Mouse (Mus musculus): Measurements from ENCODE around the gene Tbc1d2b.

Gene Tbc1d2b

DNA sequence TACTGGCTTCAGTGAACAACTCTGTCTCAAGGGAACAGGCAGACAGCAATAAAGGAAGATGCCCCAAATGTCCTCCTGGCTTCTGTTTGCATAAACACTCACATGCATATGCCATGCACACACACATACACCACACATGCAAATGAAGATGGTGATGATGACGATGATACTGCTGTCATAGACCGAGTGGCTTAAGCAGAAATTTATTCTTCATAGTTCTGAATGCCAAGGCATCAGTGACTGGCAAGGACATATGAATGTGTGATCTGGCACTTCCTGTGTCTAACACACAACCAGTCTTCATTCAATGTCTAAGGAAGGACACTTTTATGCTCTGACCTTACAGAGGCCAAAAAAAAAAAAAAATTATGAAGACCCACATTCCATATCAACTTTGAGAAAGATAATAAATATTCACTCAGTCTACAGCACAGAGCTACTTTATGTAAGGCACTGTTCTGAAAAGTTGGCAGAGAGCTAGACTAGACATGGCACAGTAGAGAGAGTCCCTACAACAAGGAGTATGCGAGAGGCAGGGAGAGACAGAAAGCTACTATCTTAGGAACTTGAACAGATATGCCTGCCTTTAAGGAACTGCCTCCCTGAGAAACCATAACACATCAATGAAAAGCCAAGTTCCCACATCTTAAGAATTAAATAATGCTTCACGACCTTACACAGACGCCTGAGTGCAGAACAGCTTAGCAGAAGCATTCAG lies 5.1 kb downstream of the Tbc1d2b start:
- DNase-seq (ENCODE audit: low spot score in 2 of 2): no peak

DNA sequence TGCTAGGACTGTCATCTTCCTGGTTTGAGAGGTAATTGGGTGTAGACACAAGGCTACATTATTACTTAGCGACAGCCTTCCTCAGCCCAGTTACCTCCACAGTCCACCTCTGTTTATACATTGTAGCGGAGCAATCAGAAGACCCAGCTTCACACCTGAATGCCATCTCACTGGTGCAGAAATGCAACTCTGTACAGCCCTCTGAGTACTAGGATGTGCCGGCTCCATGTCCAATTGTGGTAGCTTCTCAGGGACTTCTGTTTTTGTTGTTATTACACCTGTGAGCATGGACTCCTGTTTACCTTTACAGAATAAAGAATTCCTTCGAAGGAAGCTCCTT lies 7.3 kb downstream of the Tbc1d2b start:
- DNase-seq (ENCODE audit: low spot score in 2 of 2): no peak

GRCm38 (mm10) chr9:90262591-90263339 lies 7.8 kb downstream of the Tbc1d2b start:
- no peak for DNase-seq (ENCODE audit: low spot score in 2 of 2)

DNA sequence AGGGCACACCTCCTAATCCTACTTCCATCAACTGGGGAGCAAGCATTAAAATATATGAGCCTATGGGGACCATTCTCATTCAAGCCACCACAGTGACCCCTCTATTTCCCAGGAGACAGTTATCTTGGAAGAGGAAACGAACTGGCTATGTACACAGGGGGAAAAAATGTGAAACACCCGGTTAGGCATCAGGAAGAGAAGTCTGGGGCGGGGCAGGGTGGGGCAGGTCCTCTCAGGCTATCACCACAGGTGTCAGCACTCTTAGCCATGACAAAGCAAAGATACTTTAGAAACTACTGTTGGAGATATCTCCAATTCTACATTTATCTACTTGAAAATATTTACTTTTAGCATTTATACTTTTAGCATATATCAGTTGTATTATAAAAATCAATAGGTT lies 8.5 kb downstream of the Tbc1d2b start:
- DNase-seq (ENCODE audit: low spot score in 2 of 2): no peak

DNA sequence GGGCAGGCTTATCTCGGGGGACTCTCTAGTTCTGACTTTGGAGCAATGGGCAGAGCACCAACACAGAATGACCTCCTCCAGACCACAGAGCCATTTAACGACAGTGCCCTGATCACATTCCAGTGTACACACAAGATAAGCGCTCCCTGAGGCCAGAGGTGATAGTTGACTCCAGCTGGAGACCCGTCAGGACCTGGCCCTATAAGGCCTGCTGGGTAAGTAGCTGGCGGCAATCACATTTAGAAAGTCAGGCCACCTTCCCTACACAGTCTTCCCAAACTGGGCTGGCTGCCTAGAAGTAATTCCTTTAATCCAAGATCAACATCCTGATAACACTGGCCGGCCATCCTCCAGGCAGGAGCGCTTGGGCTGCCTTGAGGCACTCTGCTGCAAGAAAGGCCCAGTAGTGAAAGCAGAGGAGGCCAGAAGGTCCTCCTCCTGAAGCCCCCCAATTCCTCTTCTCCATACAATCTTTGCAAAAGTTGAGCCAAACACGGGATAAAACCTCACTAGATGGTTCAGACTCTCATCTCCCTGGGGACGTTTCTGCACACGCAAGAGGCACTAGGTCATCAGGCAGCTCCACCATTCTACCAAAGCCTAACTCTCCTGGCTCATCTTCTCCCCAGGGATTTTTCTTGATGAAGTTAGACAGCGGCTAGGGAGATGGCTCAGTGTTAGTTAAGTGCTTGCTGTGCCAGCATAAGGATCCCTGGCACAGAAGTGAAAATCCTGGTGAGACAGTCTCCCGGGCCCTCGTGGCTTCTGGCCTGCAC lies 9.8 kb downstream of the Tbc1d2b start:
- DNase-seq (ENCODE audit: low spot score in 2 of 2): no peak

DNA sequence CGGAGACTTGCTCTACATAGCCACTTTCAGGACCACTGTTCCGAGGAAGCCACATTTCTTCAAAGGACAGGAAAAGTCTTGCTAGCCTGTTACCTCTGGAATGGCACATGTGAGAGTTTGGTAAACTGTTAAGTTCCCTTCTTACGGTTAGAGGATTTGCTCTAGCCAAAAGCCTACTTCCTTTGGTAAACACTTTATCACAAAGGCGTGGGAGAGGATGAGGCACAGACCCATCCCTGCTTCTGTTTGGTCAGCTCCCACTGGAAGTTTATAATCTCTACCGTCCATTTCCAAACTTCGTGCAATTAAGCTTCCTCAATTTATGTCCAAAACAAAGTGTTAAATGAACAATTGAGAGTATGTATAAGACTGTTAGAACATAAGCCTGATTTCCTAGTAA lies 10.5 kb downstream of the Tbc1d2b start:
- DNase-seq (ENCODE audit: low spot score in 2 of 2): no peak

- peak in 1 of 2 experiments; percentile 34 for DNase-seq (ENCODE audit: low spot score in 2 of 2)
Observed at GRCm38 (mm10) chr9:90259400-90259950, 11.1 kb downstream of the Tbc1d2b start.

DNA sequence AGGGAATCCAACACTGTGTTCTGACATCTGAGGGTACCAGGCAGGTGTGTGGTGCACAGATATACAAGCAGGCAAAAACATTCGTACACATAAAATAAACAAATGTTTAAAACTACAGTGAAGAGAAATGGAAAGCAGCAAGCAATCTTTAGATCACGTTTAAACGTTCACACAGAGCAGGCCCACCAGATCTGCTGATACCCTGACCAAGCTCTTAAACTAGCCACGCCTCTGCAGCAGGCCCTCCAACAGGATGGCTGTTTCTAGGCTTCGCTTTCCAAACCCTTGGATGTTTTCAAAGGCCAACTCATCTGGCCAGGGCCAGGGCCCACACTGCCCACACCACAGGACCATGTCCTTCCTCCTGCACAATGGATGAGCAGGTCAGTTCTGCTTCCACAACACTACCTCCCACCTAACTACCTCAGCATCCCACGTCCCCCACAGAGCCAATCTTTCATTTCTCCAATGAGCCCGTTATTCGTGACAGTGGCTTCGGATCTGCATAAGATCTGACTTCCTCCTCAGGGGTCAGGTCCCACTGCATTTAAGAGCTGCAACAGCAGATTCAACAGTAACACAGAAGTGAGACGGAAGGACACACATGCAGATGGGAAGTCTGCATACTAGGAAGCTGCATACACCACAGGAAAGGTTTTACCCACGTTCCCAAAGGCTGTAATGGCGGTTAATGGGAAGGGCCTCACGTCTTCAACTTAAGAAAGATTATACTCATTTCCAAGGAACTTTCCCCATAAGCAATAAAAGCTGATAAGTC lies 12.7 kb downstream of the Tbc1d2b start:
- DNase-seq (ENCODE audit: low spot score in 2 of 2): no peak

DNA sequence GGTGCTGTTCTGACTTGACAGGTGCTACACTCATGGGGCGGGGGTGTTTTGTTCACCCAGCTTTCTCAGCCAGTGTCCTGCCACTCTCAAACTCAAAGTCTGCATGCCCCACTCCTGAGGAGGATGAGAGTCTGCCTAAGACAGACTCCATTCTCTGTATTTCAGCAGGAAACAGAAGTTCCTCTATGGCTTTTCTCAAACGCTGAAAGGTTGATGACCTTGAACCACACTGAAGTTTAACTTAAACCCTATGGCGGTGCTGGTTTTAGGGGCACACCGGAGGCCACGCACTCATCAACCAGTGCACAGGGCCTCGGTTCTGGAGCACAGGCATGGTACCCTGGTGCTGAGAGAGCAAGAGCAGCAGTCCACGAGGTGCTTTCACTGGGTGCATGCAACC lies 13.4 kb downstream of the Tbc1d2b start:
- DNase-seq (ENCODE audit: low spot score in 2 of 2): no peak

DNA sequence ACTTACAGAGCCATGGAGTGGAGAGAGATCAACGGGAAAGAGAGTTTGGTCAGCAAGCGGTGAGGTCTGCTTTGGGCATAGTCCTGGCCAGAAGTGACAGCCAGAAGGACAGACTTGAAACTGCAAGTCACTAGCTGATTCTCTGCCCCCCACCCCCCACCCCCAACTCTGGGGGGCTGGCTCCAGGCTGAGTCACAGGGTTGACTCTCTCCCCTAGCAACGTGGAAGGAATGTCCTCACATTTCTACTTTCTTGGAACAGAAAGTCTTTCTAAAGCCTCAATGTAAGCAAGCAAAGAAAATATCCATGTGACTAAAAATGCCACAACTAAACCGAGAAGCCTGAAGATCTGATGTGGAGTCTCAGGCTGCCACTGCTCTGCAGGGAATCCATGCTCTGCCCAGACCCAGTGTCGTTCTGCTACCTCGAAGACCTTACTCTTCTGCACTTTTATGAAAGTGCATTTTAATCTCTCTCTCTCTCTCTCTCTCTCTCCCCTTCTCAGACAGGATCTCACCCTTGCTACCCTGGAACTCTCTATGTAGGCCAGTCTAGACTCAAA lies 14.7 kb downstream of the Tbc1d2b start:
- no peak for DNase-seq (ENCODE audit: low spot score in 2 of 2)

- no peak for DNase-seq (ENCODE audit: low spot score in 2 of 2)
Observed at GRCm38 (mm10) chr9:90253181-90253580, 17.4 kb downstream of the Tbc1d2b start.

GRCm38 (mm10) chr9:90250964-90251750 lies 19.4 kb downstream of the Tbc1d2b start:
- no peak for DNase-seq (ENCODE audit: low spot score in 2 of 2)

- peak; percentile 38 to 70 for DNase-seq (ENCODE audit: low spot score in 2 of 2)
Observed at GRCm38 (mm10) chr9:90250141-90250775, 20.3 kb downstream of the Tbc1d2b start.

DNA sequence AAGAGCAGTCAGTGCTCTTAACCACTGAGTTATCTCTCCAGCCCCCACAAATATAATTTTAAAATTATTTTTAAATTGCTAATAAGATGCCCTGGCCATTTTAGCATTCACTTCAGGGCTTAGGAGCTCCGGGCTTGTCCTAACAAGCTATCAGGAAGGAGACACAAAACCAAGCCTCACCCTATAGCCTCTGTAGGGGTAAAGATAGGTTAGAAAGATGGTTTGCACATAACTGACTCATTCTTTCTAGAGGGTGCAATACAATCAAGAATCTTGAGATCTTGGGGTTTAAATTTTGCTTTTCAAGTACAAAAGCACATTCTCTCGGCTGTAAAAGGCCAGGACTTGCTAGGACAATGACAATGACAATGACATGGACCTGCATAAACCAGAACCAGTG lies 21.6 kb downstream of the Tbc1d2b start:
- no peak for DNase-seq (ENCODE audit: low spot score in 2 of 2)

GRCm38 (mm10) chr9:90248326-90248725 lies 22.3 kb downstream of the Tbc1d2b start:
- no peak for DNase-seq (ENCODE audit: low spot score in 2 of 2)

DNA sequence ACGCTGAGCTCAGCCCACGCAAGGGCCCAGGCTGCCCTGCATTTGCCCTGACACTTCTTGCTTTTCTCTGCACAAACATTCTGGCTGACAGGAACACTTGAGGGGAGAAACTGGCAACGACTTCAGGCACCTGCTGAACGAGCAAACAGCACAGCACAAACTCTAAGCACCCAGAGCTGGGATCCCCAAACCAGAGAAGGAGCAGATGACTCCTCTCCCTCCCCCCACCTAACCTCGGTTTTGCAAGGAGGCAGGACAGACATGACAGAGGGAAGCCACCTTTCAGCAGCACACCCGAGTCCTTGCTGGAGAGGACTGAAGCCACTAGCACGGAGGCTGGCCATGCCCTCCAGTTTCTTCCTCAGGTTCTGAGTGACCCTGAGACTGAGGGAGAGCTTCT lies 23.3 kb downstream of the Tbc1d2b start:
- no peak for DNase-seq (ENCODE audit: low spot score in 2 of 2)

DNA sequence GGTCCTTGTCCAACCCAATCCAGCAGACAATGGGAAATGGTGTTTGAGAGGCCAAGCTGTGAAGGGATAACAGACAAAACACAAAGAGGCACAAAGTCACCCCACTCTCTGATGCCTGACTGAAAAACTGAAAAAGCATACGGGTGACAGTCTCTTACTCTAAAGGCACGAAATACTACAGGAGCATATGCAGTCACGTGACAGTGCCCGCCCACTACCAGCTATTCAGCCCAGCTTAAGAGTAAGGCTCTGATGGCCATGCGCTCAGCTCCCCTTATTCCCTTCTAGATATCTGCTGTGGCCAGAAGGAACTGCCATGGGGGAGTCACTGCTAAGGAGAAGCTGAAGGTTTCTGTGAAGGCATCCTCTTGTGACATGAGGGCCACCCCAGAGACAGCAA lies 24.8 kb downstream of the Tbc1d2b start:
- no peak for DNase-seq (ENCODE audit: low spot score in 2 of 2)

DNA sequence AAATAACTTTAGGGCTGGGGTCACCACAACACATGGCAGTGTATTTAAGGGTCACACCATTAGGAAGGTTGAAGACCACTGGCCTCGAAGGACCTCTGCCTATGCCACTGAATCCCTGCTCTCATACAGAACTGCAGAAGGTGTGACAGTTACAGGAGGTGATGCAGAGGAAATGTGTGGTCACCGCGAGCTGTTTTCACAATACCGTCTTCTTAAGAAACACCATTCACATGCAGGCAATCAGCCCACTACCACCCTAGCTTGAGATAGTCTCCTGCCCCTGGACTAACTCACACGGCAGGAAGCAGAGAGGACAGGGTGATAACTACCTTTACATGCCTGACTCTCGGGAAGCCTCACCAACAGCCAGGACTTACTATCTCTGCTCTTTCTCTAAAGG lies 25.4 kb downstream of the Tbc1d2b start:
- no peak for DNase-seq (ENCODE audit: low spot score in 2 of 2)

DNA sequence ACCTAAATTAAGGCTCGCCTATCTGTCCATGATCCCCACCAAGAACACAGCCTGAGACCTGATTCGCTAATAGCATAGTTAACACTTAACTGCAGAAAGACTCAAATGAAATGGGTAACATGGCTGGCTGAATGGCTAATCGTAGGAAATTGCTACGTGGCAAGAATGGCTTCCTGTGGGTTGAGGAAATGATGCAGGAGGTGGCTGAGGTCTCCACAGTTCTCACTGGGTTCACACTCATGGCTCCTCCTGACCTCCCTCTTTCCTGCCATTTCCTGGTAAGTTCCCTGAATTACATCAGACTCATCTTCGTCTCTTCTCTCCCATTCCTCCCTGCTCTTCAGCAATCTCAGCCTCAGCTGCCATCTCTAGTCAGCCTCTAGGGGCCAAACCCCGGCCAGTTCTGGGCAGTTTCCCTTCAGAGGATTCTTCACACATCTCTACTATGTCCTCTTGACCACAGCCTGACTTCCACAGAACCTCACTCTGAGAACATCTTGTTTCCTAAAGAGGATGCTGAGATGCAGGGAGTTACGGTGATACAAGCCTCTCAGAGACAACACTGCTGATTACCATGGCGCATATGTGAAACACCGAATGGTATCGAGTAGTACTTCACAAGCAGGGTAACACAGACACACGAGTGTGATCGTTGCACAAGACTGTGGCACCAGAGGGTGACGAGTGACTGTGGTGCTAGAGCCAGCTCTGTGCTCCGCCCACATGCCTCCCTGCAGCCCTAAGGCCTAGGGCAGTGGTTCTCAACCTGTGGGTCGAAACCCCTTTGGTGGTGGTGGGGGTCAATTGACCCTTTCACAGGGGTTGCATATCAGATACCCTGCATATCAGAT lies 26.1 kb downstream of the Tbc1d2b start:
- DNase-seq (ENCODE audit: low spot score in 2 of 2): no peak
